Mouse (Mus musculus) MEL (cell line): ENCODE data around the gene Nr5a2. TPM values are rescaled to one million over a fixed set of nuclear protein-coding genes. Genes with fewer than 3 reads are reported as not detected.

Source experiments
- DNase-seq: peaks from one replicate; pipeline ENCODE4 v3.0.0; 2011; ENCODE audit warnings: low read depth, low spot score
- H3K27ac ChIP-seq: 2 replicates; pipeline ENCODE4 v1.5.1; 2012; ENCODE audit warnings: low read depth, mild to moderate bottlenecking, control low read depth, low read length, moderate library complexity; ENCODE audit not compliant: control insufficient read depth
- H3K27me3 ChIP-seq, 2 experiments: fragments of 150-350 bp in 1 of 2; sonication (generic) in 1 of 2; 2 replicates each; pipeline ENCODE4 v1.6.1; 2012; ENCODE audit warnings: low read length in 2 of 2, mild to moderate bottlenecking in 2 of 2, improper control_type of control experiment in 1 of 2, moderate library complexity in 1 of 2; ENCODE audit not compliant: insufficient read depth in 2 of 2, control insufficient read depth in 1 of 2
- H3K36me3 ChIP-seq, 2 experiments: 2 replicates each; pipeline ENCODE4 v1.6.1; 2012 to 2014; ENCODE audit warnings: low read length in 2 of 2, improper control_type of control experiment in 1 of 2, inconsistent platforms in 1 of 2, mild to moderate bottlenecking in 1 of 2; ENCODE audit not compliant: insufficient read depth in 2 of 2, control insufficient read depth in 1 of 2
- H3K4me1 ChIP-seq, 2 experiments: fragments of 150-350 bp in 1 of 2; sonication (generic) in 1 of 2; 2 replicates each; pipeline ENCODE4 v1.6.1; 2012; ENCODE audit warnings: low read length in 2 of 2, improper control_type of control experiment in 1 of 2, mild to moderate bottlenecking in 1 of 2; ENCODE audit not compliant: insufficient read depth in 2 of 2, control insufficient read depth in 1 of 2
- H3K4me3 ChIP-seq, 2 experiments: fragments of 150-350 bp in 1 of 2; sonication (generic) in 1 of 2; 2 replicates each; pipeline ENCODE4 v1.5.1; 2012; ENCODE audit warnings: low read depth in 2 of 2, low read length in 2 of 2, mild to moderate bottlenecking in 2 of 2, moderate library complexity in 2 of 2, control low read depth in 1 of 2, improper control_type of control experiment in 1 of 2; ENCODE audit not compliant: control insufficient read depth in 1 of 2, insufficient read depth in 1 of 2
- H3K79me2 ChIP-seq: 2 replicates; pipeline ENCODE4 v1.6.1; 2012; ENCODE audit warnings: mild to moderate bottlenecking, low read length, moderate library complexity; ENCODE audit not compliant: control insufficient read depth, poor library complexity, insufficient read depth
- H3K9ac ChIP-seq: 2 replicates; pipeline ENCODE4 v1.6.1; 2012; ENCODE audit warnings: low read depth, mild to moderate bottlenecking, control low read depth, low read length, moderate library complexity; ENCODE audit not compliant: control insufficient read depth, poor library complexity, severe bottlenecking
- H3K9me3 ChIP-seq: fragments of 150-350 bp; sonication (generic); replicated peaks from 2 replicates; pipeline ENCODE4 v1.6.1; 2012; ENCODE audit warnings: mild to moderate bottlenecking, low read length, improper control_type of control experiment, moderate library complexity; ENCODE audit not compliant: insufficient read depth
- CTCF ChIP-seq, 3 experiments: IDR thresholded peaks in 2 of 3; conservative IDR thresholded peaks in 1 of 3; 2 replicates each; pipeline ENCODE4 v1.5.1; 2011 to 2012; ENCODE audit warnings: low read length in 3 of 3, low read depth in 2 of 3, mild to moderate bottlenecking in 2 of 3, improper control_type of control experiment in 1 of 3, inconsistent platforms in 1 of 3, mixed read lengths in 1 of 3, moderate library complexity in 1 of 3; ENCODE audit not compliant: control insufficient read depth in 1 of 3, insufficient read depth in 1 of 3, poor library complexity in 1 of 3, severe bottlenecking in 1 of 3
- E2F4 ChIP-seq: IDR thresholded peaks from 2 replicates; pipeline ENCODE4 v1.6.1; 2011; ENCODE audit warnings: low read depth, low read length, improper control_type of control experiment, borderline replicate concordance
- ELF1 ChIP-seq: IDR thresholded peaks from 2 replicates; pipeline ENCODE4 v1.6.1; 2014; ENCODE audit warnings: low read depth, mild to moderate bottlenecking, inconsistent platforms, low read length, improper control_type of control experiment, moderate library complexity
- ETS1 ChIP-seq: IDR thresholded peaks from 2 replicates; pipeline ENCODE4 v1.6.1; 2012; ENCODE audit warnings: low read depth, mild to moderate bottlenecking, inconsistent platforms, low read length, improper control_type of control experiment, moderate library complexity
- HCFC1 ChIP-seq: IDR thresholded peaks from 2 replicates; pipeline ENCODE4 v1.6.1; 2012; ENCODE audit warnings: low read depth, mild to moderate bottlenecking, inconsistent platforms, low read length, improper control_type of control experiment, moderate library complexity
- JUND ChIP-seq: IDR thresholded peaks from 2 replicates; pipeline ENCODE4 v1.6.1; 2011; ENCODE audit warnings: low read depth, mild to moderate bottlenecking, improper control_type of control experiment, low read length
- MAFK ChIP-seq: IDR thresholded peaks from 2 replicates; pipeline ENCODE4 v1.6.1; 2011; ENCODE audit warnings: low read depth, mild to moderate bottlenecking, low read length, improper control_type of control experiment, borderline replicate concordance
- MYB ChIP-seq: IDR thresholded peaks from 2 replicates; pipeline ENCODE4 v1.6.1; 2011; ENCODE audit warnings: mild to moderate bottlenecking, low read depth, low read length, improper control_type of control experiment
- NELFE ChIP-seq: IDR thresholded peaks from 2 replicates; pipeline ENCODE4 v1.6.1; 2011; ENCODE audit warnings: low read depth, low read length, improper control_type of control experiment
- POLR2AphosphoS5 ChIP-seq: IDR thresholded peaks from 2 replicates; pipeline ENCODE4 v1.6.1; 2012; ENCODE audit warnings: low read depth, borderline replicate concordance, mild to moderate bottlenecking, inconsistent platforms, low read length, moderate library complexity, mixed read lengths
- RAD21 ChIP-seq: IDR thresholded peaks from 2 replicates; pipeline ENCODE4 v1.6.1; 2011; ENCODE audit warnings: mild to moderate bottlenecking, low read depth, low read length, improper control_type of control experiment
- SIN3A ChIP-seq: IDR thresholded peaks from 2 replicates; pipeline ENCODE4 v1.6.1; 2012; ENCODE audit warnings: low read length, improper control_type of control experiment, inconsistent platforms
- SMC3 ChIP-seq: IDR thresholded peaks from 2 replicates; pipeline ENCODE4 v1.6.1; 2011; ENCODE audit warnings: low read depth, low read length, improper control_type of control experiment
- UBTF ChIP-seq: IDR thresholded peaks from 2 replicates; pipeline ENCODE4 v1.6.1; 2012; ENCODE audit warnings: low read depth, mild to moderate bottlenecking, inconsistent platforms, low read length, improper control_type of control experiment, moderate library complexity, borderline replicate concordance; ENCODE audit not compliant: insufficient read depth
- USF1 ChIP-seq: IDR thresholded peaks from 2 replicates; pipeline ENCODE4 v1.6.1; 2014; ENCODE audit warnings: low read depth, mild to moderate bottlenecking, inconsistent platforms, low read length, improper control_type of control experiment, moderate library complexity
- ZKSCAN1 ChIP-seq: IDR thresholded peaks from 2 replicates; pipeline ENCODE4 v1.6.1; 2012; ENCODE audit warnings: low read depth, mild to moderate bottlenecking, inconsistent platforms, low read length, improper control_type of control experiment, moderate library complexity
- ZMIZ1 ChIP-seq: IDR thresholded peaks from 2 replicates; pipeline ENCODE4 v1.6.1; 2012; ENCODE audit warnings: low read depth, mild to moderate bottlenecking, inconsistent platforms, low read length, improper control_type of control experiment, moderate library complexity
- ZNF384 ChIP-seq: IDR thresholded peaks from 2 replicates; pipeline ENCODE4 v1.6.1; 2012; ENCODE audit warnings: low read depth, mild to moderate bottlenecking, inconsistent platforms, low read length, improper control_type of control experiment
- polyA plus RNA-seq, 2 experiments: library from polyadenylated mRNA; stranded (reverse) in 1 of 2; unstranded in 1 of 2; fragments of >175 nt in 1 of 2; fragments of >200 nt in 1 of 2; gene quantifications; 2 replicates each; pipeline versions ENCODE4 v1.2.1 to v1.2.4; 2012; ENCODE audit warnings: low replicate concordance in 2 of 2, low read depth in 1 of 2; ENCODE audit not compliant: insufficient read length in 2 of 2, insufficient read depth in 1 of 2, missing spikeins in 1 of 2
- total RNA-seq: library from RNA; depleted of rRNA; stranded (reverse); fragments of 300-350 nt; gene quantifications from 2 replicates; pipeline ENCODE4 v1.2.3, GENCODE M21; 2012

The Nr5a2 gene
- total and polyA plus RNA-seq, 3 experiments = 0.03 to 0.39 TPM; not detected in 1

DNA sequence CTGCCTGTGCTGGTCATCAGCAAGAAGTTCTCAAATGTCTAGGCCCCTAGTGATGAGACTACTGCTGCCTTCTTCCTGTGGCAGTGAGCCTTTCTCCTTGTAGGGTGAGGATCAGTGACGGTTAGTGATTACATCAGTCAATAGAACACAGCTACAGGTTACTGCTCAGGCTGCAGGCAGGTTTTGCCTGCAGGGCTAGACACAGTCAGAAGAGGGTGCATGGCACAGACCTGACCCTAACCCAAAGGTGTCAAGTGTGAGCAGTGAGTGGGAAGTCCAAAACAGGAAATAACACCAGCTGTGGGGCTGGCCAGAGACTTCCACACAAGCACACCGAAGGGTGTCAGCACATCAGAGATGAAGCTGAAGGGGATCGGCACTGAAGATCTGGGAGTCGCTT lies 101.5 kb downstream of the Nr5a2 start:
- Histone ChIP-seq H3K9ac (no peak overlapping the region), H3K4me1 (no peaks in the 10 kb centered on the region), H3K79me2 (no peaks in the 10 kb centered on the region), H3K9me3 (no peaks in the 10 kb centered on the region), H3K4me3 (no peak overlapping the region), H3K27me3 (no peaks in the 10 kb centered on the region), H3K27ac (no peak overlapping the region), H3K36me3 (no peaks in the 10 kb centered on the region)
- DNase-seq = no peak
- no peak for TF ChIP-seq UBTF
- no peak for TF ChIP-seq MYB

DNA sequence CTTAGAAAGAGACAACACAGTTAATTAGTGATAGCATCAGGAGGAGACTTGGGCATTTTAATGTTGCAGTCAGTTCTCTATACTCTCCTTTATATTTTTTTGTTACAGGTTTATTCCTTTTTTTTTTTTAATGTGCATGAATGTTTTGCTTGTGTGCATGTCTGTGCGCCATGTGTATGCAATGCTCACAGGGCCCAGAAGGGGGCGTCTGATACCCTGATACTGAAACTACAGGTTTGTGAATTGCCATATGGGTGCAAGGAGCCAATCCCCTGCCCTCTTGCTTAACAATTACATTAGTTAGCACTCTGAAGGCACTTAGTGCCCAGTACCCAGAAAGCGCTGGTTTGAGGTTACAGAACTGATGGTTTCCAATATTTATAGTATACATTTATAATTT lies 104.1 kb downstream of the Nr5a2 start:
- Histone ChIP-seq H3K27me3 (no peaks in the 10 kb centered on the region), H3K4me1 (no peaks in the 10 kb centered on the region), H3K36me3 (no peaks in the 10 kb centered on the region), H3K27ac (no peak overlapping the region), H3K79me2 (no peaks in the 10 kb centered on the region), H3K9me3 (no peaks in the 10 kb centered on the region), H3K9ac (no peak overlapping the region), H3K4me3 (no peak overlapping the region)
- no peak for TF ChIP-seq UBTF
- no peak for TF ChIP-seq ETS1
- TF ChIP-seq CTCF (IDR thresholded peaks at IDR 0.05 in 2 of 3, conservative IDR thresholded peaks at IDR 0.05 in 1 of 3; ENCODE audit: control insufficient read depth in 1 of 3, insufficient read depth in 1 of 3, low read depth in 2 of 3, low read length in 3 of 3, poor library complexity in 1 of 3, severe bottlenecking in 1 of 3) = peak; percentile 17 to 40 (median 37); a peak in 4 of 6 replicates
- TF ChIP-seq SMC3 = peak; percentile 38; the same call in 1 of the 2 replicates
- no peak for TF ChIP-seq SIN3A
- peak; percentile 28 for TF ChIP-seq RAD21
- no peak for TF ChIP-seq ZNF384
- TF ChIP-seq USF1 = no peak
- TF ChIP-seq NELFE = no peak
- no peak for TF ChIP-seq POLR2AphosphoS5
- peak; percentile 12 for DNase-seq

DNA sequence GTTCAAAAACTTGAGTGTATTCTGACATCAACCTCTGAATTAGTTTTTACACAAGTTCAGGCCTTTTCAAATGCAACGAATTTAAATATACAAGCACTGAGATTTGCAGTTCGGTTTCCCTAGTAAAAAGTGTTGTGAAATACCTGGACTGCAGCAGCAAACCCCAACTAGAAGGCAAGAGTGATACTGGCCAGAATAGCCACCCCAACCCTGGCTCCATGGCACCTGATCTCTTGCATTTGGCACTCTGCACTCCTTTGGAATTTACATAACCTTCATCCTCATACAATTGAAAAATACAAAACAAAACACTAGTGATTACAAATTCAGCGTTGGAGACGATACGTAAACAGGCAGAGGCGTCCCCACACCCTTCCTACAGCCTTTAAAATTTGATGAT lies 111.5 kb downstream of the Nr5a2 start:
- Histone ChIP-seq H3K27me3 (no peaks in the 10 kb centered on the region), H3K79me2 (no peaks in the 10 kb centered on the region), H3K9ac (no peak overlapping the region), H3K9me3 (no peaks in the 10 kb centered on the region), H3K27ac (no peak overlapping the region), H3K36me3 (no peaks in the 10 kb centered on the region), H3K4me3 (no peak overlapping the region), H3K4me1 (no peaks in the 10 kb centered on the region)
- no peak for TF ChIP-seq E2F4
- TF ChIP-seq MAFK = no peak
- no peak for TF ChIP-seq ZMIZ1
- TF ChIP-seq POLR2AphosphoS5 = no peak
- no peak for TF ChIP-seq ELF1
- TF ChIP-seq ZKSCAN1 = no peak
- TF ChIP-seq HCFC1 = no peak
- no peak for TF ChIP-seq JUND
- no peak for DNase-seq
